Mouse (Mus musculus): Measurements from ENCODE around the gene Chd3. TPM values are rescaled to one million over a fixed set of nuclear protein-coding genes. Genes with fewer than 3 reads are reported as not detected.

Gene Chd3
- polyA plus RNA-seq, 1 experiment from 2014 or later = 17.1 TPM

Other genes starting within 250 kb of the Chd3 start
- 0.55 and 0.59 TPM in 2 replicates for gene Hes7, start 249.0 kb downstream of the Chd3 start, polyA plus RNA-seq (2014; fragmentation: Nextera tagmentation; extraction: Ambion mirVana)
- 0.10 and 0.22 TPM in 2 replicates for gene 9130213A22Rik, start 246.8 kb downstream of the Chd3 start, polyA plus RNA-seq (2014; fragmentation: Nextera tagmentation; extraction: Ambion mirVana)
- gene Aloxe3, start 243.5 kb downstream of the Chd3 start, polyA plus RNA-seq (2014; fragmentation: Nextera tagmentation; extraction: Ambion mirVana) = 0.48 TPM in 1 of 2 replicates, not detected in the other
- not detected in 2 replicates for gene Alox12b, start 212.4 kb downstream of the Chd3 start, polyA plus RNA-seq (2014; fragmentation: Nextera tagmentation; extraction: Ambion mirVana)
- gene Alox8, start 171.6 kb downstream of the Chd3 start, polyA plus RNA-seq (2014; fragmentation: Nextera tagmentation; extraction: Ambion mirVana) = 0.12 TPM in 1 of 2 replicates, not detected in the other
- gene Gucy2e, start 132.4 kb downstream of the Chd3 start, polyA plus RNA-seq (2014; fragmentation: Nextera tagmentation; extraction: Ambion mirVana) = 0.04 and 0.05 TPM in 2 replicates
- gene Cntrob, start 45.6 kb downstream of the Chd3 start, polyA plus RNA-seq (2014; fragmentation: Nextera tagmentation; extraction: Ambion mirVana) = 14.9 and 17.1 TPM in 2 replicates
- 114 and 123 TPM in 2 replicates for gene Trappc1, start 45.4 kb downstream of the Chd3 start, polyA plus RNA-seq (2014; fragmentation: Nextera tagmentation; extraction: Ambion mirVana)
- gene Kcnab3, start 43.1 kb downstream of the Chd3 start, polyA plus RNA-seq (2014; fragmentation: Nextera tagmentation; extraction: Ambion mirVana) = 0.42 and 0.52 TPM in 2 replicates
- 4.3 and 5.4 TPM in 2 replicates for gene Rnf227, start 28.9 kb downstream of the Chd3 start, polyA plus RNA-seq (2014; fragmentation: Nextera tagmentation; extraction: Ambion mirVana)
- gene Naa38, start 26.1 kb upstream of the Chd3 start, polyA plus RNA-seq (2014; fragmentation: Nextera tagmentation; extraction: Ambion mirVana) = 151 and 178 TPM in 2 replicates
- 19.7 and 19.9 TPM in 2 replicates for gene Cyb5d1, start 26.2 kb upstream of the Chd3 start, polyA plus RNA-seq (2014; fragmentation: Nextera tagmentation; extraction: Ambion mirVana)
- 20.4 and 26.2 TPM in 2 replicates for gene Tmem88, start 28.8 kb upstream of the Chd3 start, polyA plus RNA-seq (2014; fragmentation: Nextera tagmentation; extraction: Ambion mirVana)
- 15.4 and 17.4 TPM in 2 replicates for gene Kdm6b, start 44.3 kb upstream of the Chd3 start, polyA plus RNA-seq (2014; fragmentation: Nextera tagmentation; extraction: Ambion mirVana)
- 0.14 and 0.52 TPM in 2 replicates for gene Dnah2, start 179.7 kb upstream of the Chd3 start, polyA plus RNA-seq (2014; fragmentation: Nextera tagmentation; extraction: Ambion mirVana)
- gene Efnb3, start 190.8 kb upstream of the Chd3 start, polyA plus RNA-seq (2014; fragmentation: Nextera tagmentation; extraction: Ambion mirVana) = 1.8 and 2.4 TPM in 2 replicates
- 33.7 and 39.3 TPM in 2 replicates for gene Wrap53, start 210.8 kb upstream of the Chd3 start, polyA plus RNA-seq (2014; fragmentation: Nextera tagmentation; extraction: Ambion mirVana)
- 196 and 198 TPM in 2 replicates for gene Trp53, start 211.0 kb upstream of the Chd3 start, polyA plus RNA-seq (2014; fragmentation: Nextera tagmentation; extraction: Ambion mirVana)
- gene Atp1b2, start 236.5 kb upstream of the Chd3 start, polyA plus RNA-seq (2014; fragmentation: Nextera tagmentation; extraction: Ambion mirVana) = 76.2 and 79.5 TPM in 2 replicates
- gene Shbg, start 248.5 kb upstream of the Chd3 start, polyA plus RNA-seq (2014; fragmentation: Nextera tagmentation; extraction: Ambion mirVana) = 42.9 and 43.8 TPM in 2 replicates

Data from liver, embryonic 11.5 days (tissue).